Mouse (Mus musculus): ENCODE measurements at regions not wholly inside any gene's neighbourhood (a gene's known extent, or its start where the extent isn't known, plus 50 kb on each side); places are given as distances from the start of the nearest gene placed in this dataset.

GRCm38 (mm10) chr3:23564340-23564739 is 1487.9 kb downstream of the Tbl1xr1 start:
- TF ChIP-seq GATA1 (IDR thresholded peaks at IDR 0.05; ENCODE audit: borderline replicate concordance, low read length) (no peak), FLI1 (IDR thresholded peaks at IDR 0.05; ENCODE audit: low read length) (no peak)

Measured in megakaryocyte, embryonic 14.5 days (primary cell).